Mouse (Mus musculus) ES-Bruce4 (cell line): Measurements from ENCODE around the gene Lingo3. TPM values are rescaled to one million over a fixed set of nuclear protein-coding genes. Genes with fewer than 3 reads are reported as not detected.

Experiments used
- H3K27ac ChIP-seq: 2 replicates; pipeline ENCODE4 v1.5.1; 2012; ENCODE audit warnings: low read length, inconsistent platforms; ENCODE audit not compliant: insufficient read depth
- H3K27me3 ChIP-seq: 2 replicates; pipeline ENCODE4 v1.6.1; 2012; ENCODE audit warnings: mild to moderate bottlenecking, low read length, inconsistent platforms; ENCODE audit not compliant: control insufficient read depth, poor library complexity, insufficient read depth, severe bottlenecking
- H3K36me3 ChIP-seq: 2 replicates; pipeline ENCODE4 v1.6.1; 2012; ENCODE audit warnings: inconsistent platforms, mild to moderate bottlenecking, low read length, moderate library complexity; ENCODE audit not compliant: control insufficient read depth, poor library complexity, insufficient read depth, severe bottlenecking
- H3K4me1 ChIP-seq: one replicate; pipeline ENCODE4 v1.8.1; 2011; ENCODE audit warnings: low read length; ENCODE audit not compliant: control insufficient read depth, insufficient read depth
- H3K4me3 ChIP-seq: 2 replicates; pipeline ENCODE4 v1.5.1; 2011; ENCODE audit warnings: low read depth, mild to moderate bottlenecking, low read length
- H3K9ac ChIP-seq: 2 replicates; pipeline ENCODE4 v1.6.1; 2012; ENCODE audit warnings: low read depth, mild to moderate bottlenecking, inconsistent platforms; ENCODE audit not compliant: poor library complexity, severe bottlenecking
- H3K9me3 ChIP-seq: replicated peaks from 2 replicates; pipeline ENCODE4 v1.6.1; 2012; ENCODE audit warnings: mild to moderate bottlenecking, low read length, inconsistent platforms; ENCODE audit not compliant: control insufficient read depth, poor library complexity, insufficient read depth, severe bottlenecking
- CTCF ChIP-seq: IDR thresholded peaks from one replicate; pipeline ENCODE4 v1.8.1; 2011; ENCODE audit warnings: low read depth, low read length
- EP300 ChIP-seq: IDR thresholded peaks from 2 replicates; pipeline ENCODE4 v1.6.1; 2011; ENCODE audit warnings: low read depth, low read length; ENCODE audit not compliant: insufficient read depth
- POLR2A ChIP-seq: IDR thresholded peaks from one replicate; pipeline ENCODE4 v1.8.1; 2011; ENCODE audit warnings: low read length; ENCODE audit not compliant: insufficient read depth
- polyA plus RNA-seq: library from polyadenylated mRNA; stranded (reverse); fragments of >200 nt; gene quantifications from 2 replicates; pipeline ENCODE4 v1.2.4, GENCODE M21; 2011; ENCODE audit warnings: low read depth; ENCODE audit not compliant: missing spikeins, insufficient read depth, insufficient read length

The Lingo3 gene
- polyA plus RNA-seq, 1 experiment = 1.2 TPM

DNA sequence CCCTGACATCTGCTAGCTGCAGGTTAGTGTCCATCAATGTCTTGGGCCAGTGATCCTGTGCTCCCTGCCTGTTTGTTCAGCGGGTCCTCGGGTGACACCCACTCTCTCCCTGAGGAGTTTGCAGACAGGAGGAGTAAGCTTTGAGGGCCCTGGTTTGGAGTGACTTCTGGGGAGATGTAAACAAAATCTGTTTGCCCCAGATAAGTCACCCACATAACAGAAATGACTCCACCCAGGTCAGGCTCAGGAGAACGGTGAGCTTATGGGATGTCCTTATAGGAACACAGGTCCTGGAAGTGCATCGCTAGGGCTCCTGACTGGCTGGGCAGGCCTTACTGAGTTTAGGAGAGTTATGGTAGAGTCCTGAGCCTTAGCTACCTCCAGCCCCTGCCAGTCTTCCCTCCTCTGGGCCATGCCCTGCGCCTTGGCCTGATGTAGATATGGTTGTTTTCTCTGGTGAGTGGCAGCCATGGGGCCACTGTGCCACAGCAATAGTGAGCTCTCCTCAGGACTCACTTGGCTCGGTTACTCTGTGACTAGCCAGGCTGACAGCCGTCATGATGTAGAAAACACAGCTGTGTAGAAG lies 14.6 kb upstream of the Lingo3 start:
- Histone ChIP-seq H3K36me3 (no peaks in the 10 kb centered on the region), H3K9ac (no peak overlapping the region), H3K4me1 (no peaks in the 10 kb centered on the region), H3K27me3 (no peaks in the 10 kb centered on the region), H3K27ac (no peak overlapping the region), H3K4me3 (no peak overlapping the region), H3K9me3 (no peaks in the 10 kb centered on the region)
- TF ChIP-seq EP300 = no peak
- no peak for TF ChIP-seq POLR2A
- TF ChIP-seq CTCF = no peak

DNA sequence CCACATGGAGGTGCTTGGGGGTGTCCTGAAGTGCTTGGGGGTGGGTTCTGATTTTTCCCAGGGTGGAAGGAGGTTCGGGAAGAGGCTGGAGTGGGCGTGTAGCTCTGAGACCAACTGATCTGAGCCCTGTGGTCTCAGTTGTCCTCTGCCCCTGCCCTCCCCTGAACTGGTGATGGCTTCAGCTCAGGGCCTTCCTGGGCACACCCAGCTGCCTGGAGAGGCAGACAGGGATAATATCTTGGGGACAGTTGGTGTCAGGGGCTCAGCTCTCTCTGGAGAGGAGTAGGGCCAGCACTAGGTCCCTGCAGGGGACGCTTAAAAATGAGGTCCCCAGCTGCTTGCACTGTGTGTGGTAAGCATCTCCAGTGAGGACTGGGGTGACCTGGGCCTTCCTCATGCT lies 14.0 kb upstream of the Lingo3 start:
- Histone ChIP-seq H3K4me1 (no peaks in the 10 kb centered on the region), H3K4me3 (no peak overlapping the region), H3K27me3 (no peaks in the 10 kb centered on the region), H3K9me3 (no peaks in the 10 kb centered on the region), H3K36me3 (0 out of 2 replicates have a peak, but pooled peaks cover 3% of the 10 kb centered on the region), H3K27ac (no peak overlapping the region), H3K9ac (no peak overlapping the region)
- TF ChIP-seq POLR2A = no peak
- no peak for TF ChIP-seq CTCF
- no peak for TF ChIP-seq EP300

DNA sequence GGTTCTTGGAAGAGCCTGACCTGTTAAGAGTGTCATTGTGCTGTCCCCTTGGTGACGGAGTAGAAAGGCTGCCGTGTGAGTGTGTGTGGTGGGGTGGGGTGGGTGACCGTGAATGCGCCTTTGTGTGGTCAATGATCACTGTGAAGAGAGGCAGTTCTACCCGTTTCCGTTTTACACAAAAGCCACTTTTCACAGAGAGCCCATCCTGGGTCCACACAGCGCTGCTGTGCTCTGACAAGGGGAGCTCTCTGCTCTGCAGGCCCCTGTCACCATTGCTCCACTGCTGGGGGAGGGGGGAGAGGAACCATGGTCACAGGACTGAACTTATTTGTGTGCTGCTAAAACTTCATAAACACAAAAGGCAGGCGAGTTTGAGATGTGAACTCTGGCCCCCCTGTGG lies 13.5 kb upstream of the Lingo3 start:
- Histone ChIP-seq H3K36me3 (0 out of 2 replicates have a peak, but pooled peaks cover 3% of the 10 kb centered on the region), H3K9ac (no peak overlapping the region), H3K27ac (no peak overlapping the region), H3K4me1 (no peaks in the 10 kb centered on the region), H3K9me3 (no peaks in the 10 kb centered on the region), H3K27me3 (no peaks in the 10 kb centered on the region), H3K4me3 (no peak overlapping the region)
- TF ChIP-seq POLR2A (no peak), EP300 (no peak), CTCF (no peak)

DNA sequence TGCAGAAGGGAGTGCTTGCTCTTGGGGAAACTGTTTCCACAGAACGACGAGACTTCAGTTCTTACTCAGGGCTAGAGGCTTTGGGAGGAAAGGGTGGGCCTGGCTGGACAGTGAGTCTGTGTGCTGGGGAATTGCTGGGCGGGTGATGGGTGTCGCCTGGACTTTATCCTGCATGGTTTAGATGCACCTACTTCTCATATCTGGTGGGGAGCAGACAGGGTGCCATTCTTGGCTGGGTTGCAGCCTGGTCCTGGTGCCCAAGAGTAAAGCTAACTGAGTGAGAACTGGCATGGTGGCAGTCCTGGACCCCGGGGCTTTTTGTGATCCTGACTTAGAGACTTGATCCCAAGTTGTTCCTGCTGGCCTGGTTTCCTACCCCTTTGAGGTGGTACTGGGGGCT lies 13.1 kb upstream of the Lingo3 start:
- Histone ChIP-seq H3K9me3 (no peaks in the 10 kb centered on the region), H3K9ac (no peak overlapping the region), H3K36me3 (0 out of 2 replicates have a peak, but pooled peaks cover 3% of the 10 kb centered on the region), H3K4me1 (no peaks in the 10 kb centered on the region), H3K4me3 (no peak overlapping the region), H3K27ac (no peak overlapping the region), H3K27me3 (no peaks in the 10 kb centered on the region)
- no peak for TF ChIP-seq CTCF
- no peak for TF ChIP-seq POLR2A
- TF ChIP-seq EP300 = no peak

DNA sequence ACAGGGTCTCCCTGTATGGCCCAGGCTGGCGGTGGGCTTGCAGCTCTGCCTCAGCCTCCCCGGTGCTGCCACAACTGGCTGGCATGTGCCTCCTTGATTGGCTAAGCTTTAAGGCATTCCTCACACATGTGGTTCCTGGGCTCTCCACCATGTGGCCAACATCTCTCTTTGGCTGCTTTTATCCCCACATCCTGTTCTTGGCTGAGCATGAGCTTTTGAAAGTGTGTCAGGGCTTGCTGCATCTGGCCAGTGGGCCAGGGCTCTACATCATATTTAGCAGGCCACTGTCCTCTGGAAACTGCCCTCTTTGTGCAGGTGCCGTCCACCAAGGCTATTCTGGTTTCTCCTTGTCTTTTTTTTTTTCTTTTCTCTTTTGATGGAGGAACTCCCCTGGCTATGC lies 12.4 kb upstream of the Lingo3 start:
- Histone ChIP-seq H3K36me3 (0 out of 2 replicates have a peak, but pooled peaks cover 3% of the 10 kb centered on the region), H3K4me1 (no peaks in the 10 kb centered on the region), H3K4me3 (no peak overlapping the region), H3K9me3 (no peaks in the 10 kb centered on the region), H3K27me3 (no peaks in the 10 kb centered on the region), H3K9ac (no peak overlapping the region), H3K27ac (no peak overlapping the region)
- TF ChIP-seq CTCF = no peak
- TF ChIP-seq POLR2A = no peak
- TF ChIP-seq EP300 = no peak

DNA sequence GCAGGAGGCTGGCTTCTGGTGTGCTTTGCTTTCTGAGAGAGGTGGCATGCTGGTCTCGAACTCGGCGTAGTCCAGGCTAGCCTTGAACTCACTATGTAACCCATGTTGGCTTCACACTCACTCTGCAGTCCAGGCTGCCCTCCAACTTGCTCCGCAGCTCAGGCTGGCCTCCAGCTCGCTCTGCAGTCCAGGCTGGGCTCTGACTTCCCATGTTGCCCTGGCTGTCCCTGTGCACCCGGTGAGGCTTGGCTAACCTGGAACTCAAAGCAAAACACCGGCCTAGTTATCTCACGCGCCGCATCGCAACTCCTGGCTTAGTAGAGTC lies 11.9 kb upstream of the Lingo3 start:
- Histone ChIP-seq H3K27ac (no peak overlapping the region), H3K4me3 (peak overlapping the region; percentile 54), H3K4me1 (no peaks in the 10 kb centered on the region), H3K27me3 (no peaks in the 10 kb centered on the region), H3K9ac (peak overlapping the region; percentile 43), H3K36me3 (0 out of 2 replicates have a peak, but pooled peaks cover 3% of the 10 kb centered on the region), H3K9me3 (no peaks in the 10 kb centered on the region)
- TF ChIP-seq CTCF (no peak), EP300 (no peak), POLR2A (no peak)
